Mouse (Mus musculus): ENCODE measurements around the gene Babam2. TPM values are rescaled to one million over a fixed set of nuclear protein-coding genes. Genes with fewer than 3 reads are reported as not detected.

Babam2 gene
- polyA plus RNA-seq, 1 experiment from 2014 or later, result 32.2 TPM

GRCm38 (mm10) chr5:31758310-31759091 is 61.0 kb downstream of the Babam2 start:
- Histone ChIP-seq H3K9me3 (no peaks in the 10 kb centered on the region), H3K27me3 (no peaks in the 10 kb centered on the region), H3K4me3 (no peak overlapping the region), H3K4me1 (no peaks in the 10 kb centered on the region), H3K36me3 (no peaks in the 10 kb centered on the region), H3K9ac (no peak overlapping the region), H3K4me2 (replicated peaks) (no peak overlapping the region), H3K27ac (no peak overlapping the region)
- no peak for ATAC-seq (ENCODE audit: insufficient number of reproducible peaks, insufficient read depth, low FRiP score, low TSS enrichment)
- 81% methylated on average over 9 of the region's 9 CpGs for WGBS

- no peak for ATAC-seq (ENCODE audit: insufficient number of reproducible peaks, insufficient read depth, low FRiP score, low TSS enrichment)
- H3K4me1 ChIP-seq, result no peaks in the 10 kb centered on the region
- no peak overlapping the region for H3K4me2 ChIP-seq (replicated peaks)
- no peaks in the 10 kb centered on the region for H3K36me3 ChIP-seq
- H3K27me3 ChIP-seq, result no peaks in the 10 kb centered on the region
- WGBS, result 86% methylated on average over 4 of the region's 4 CpGs
- no peak overlapping the region for H3K4me3 ChIP-seq
- H3K27ac ChIP-seq, result no peak overlapping the region
- H3K9ac ChIP-seq, result no peak overlapping the region
- H3K9me3 ChIP-seq, result no peaks in the 10 kb centered on the region
Measured at GRCm38 (mm10) chr5:31761836-31762235, 64.4 kb downstream of the Babam2 start.

GRCm38 (mm10) chr5:31762773-31763172 is 65.3 kb downstream of the Babam2 start:
- no peaks in the 10 kb centered on the region for H3K9me3 ChIP-seq
- H3K27ac ChIP-seq, result no peak overlapping the region
- H3K36me3 ChIP-seq, result no peaks in the 10 kb centered on the region
- 96% methylated on average over 1 of the region's 1 CpGs for WGBS
- no peaks in the 10 kb centered on the region for H3K4me1 ChIP-seq
- no peak overlapping the region for H3K4me2 ChIP-seq (replicated peaks)
- no peaks in the 10 kb centered on the region for H3K27me3 ChIP-seq
- no peak for ATAC-seq (ENCODE audit: insufficient number of reproducible peaks, insufficient read depth, low FRiP score, low TSS enrichment)
- no peak overlapping the region for H3K9ac ChIP-seq
- H3K4me3 ChIP-seq, result no peak overlapping the region

GRCm38 (mm10) chr5:31765824-31766223 is 68.3 kb downstream of the Babam2 start:
- Histone ChIP-seq H3K4me1 (no peaks in the 10 kb centered on the region), H3K36me3 (no peaks in the 10 kb centered on the region), H3K9ac (no peak overlapping the region), H3K4me3 (no peak overlapping the region), H3K4me2 (replicated peaks) (no peak overlapping the region), H3K27ac (no peak overlapping the region), H3K9me3 (no peaks in the 10 kb centered on the region), H3K27me3 (no peaks in the 10 kb centered on the region)
- 82% methylated on average over 2 of the region's 2 CpGs for WGBS
- ATAC-seq (ENCODE audit: insufficient number of reproducible peaks, insufficient read depth, low FRiP score, low TSS enrichment), result no peak

DNA sequence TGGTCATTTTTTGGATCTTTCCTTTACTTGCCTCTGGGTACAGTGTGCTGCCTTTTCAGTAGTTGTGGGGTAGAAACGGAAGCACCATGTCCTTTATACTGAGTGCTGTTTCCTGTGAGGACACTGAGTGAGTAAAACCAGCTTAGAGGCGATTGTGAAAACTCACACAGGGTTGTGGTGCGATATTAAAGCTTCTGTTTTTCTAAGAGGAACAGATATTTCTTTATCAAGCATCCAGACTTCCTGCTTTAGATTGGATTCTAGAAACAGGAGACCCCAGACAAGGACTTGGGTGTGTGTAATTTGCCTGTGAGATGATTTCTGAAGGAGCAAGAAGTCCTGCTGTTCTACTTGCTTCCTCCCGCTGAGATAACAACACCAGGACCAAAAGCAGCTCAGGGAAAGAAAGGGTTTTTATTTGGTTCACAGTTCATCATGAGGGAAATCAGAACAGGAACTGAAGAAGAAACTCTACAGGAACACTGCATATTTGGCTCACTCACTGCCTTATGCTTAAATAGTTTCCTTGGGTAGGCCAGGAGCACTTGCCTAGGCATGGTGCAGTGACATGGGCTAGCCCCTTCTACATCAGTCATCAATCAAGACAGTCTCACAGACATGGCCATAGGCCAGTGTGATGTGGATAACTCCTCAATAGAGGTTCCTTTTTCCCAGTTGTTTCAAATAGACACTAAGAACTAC is 69.5 kb downstream of the Babam2 start:
- Histone ChIP-seq H3K27ac (no peak overlapping the region), H3K4me1 (no peaks in the 10 kb centered on the region), H3K4me3 (no peak overlapping the region), H3K9ac (no peak overlapping the region), H3K27me3 (no peaks in the 10 kb centered on the region), H3K4me2 (replicated peaks) (no peak overlapping the region), H3K9me3 (no peaks in the 10 kb centered on the region), H3K36me3 (no peaks in the 10 kb centered on the region)
- ATAC-seq (ENCODE audit: insufficient number of reproducible peaks, insufficient read depth, low FRiP score, low TSS enrichment), result no peak
- 50% methylated on average over 4 of the region's 4 CpGs for WGBS

GRCm38 (mm10) chr5:31771486-31771885 is 74.0 kb downstream of the Babam2 start:
- Histone ChIP-seq H3K4me1 (no peaks in the 10 kb centered on the region), H3K36me3 (no peaks in the 10 kb centered on the region), H3K9ac (no peak overlapping the region), H3K27ac (no peak overlapping the region), H3K4me3 (no peak overlapping the region), H3K9me3 (no peaks in the 10 kb centered on the region), H3K27me3 (no peaks in the 10 kb centered on the region), H3K4me2 (replicated peaks) (no peak overlapping the region)
- no peak for ATAC-seq (ENCODE audit: insufficient number of reproducible peaks, insufficient read depth, low FRiP score, low TSS enrichment)
- WGBS, result 92% methylated on average over 5 of the region's 5 CpGs

- Histone ChIP-seq H3K9me3 (no peaks in the 10 kb centered on the region), H3K9ac (no peak overlapping the region), H3K4me3 (no peak overlapping the region), H3K4me1 (no peaks in the 10 kb centered on the region), H3K27ac (no peak overlapping the region), H3K36me3 (no peaks in the 10 kb centered on the region), H3K27me3 (no peaks in the 10 kb centered on the region), H3K4me2 (replicated peaks) (no peak overlapping the region)
- no peak for ATAC-seq (ENCODE audit: insufficient number of reproducible peaks, insufficient read depth, low FRiP score, low TSS enrichment)
- 94% methylated on average over 4 of the region's 4 CpGs for WGBS
Measured at GRCm38 (mm10) chr5:31771921-31772320, 74.4 kb downstream of the Babam2 start.

DNA sequence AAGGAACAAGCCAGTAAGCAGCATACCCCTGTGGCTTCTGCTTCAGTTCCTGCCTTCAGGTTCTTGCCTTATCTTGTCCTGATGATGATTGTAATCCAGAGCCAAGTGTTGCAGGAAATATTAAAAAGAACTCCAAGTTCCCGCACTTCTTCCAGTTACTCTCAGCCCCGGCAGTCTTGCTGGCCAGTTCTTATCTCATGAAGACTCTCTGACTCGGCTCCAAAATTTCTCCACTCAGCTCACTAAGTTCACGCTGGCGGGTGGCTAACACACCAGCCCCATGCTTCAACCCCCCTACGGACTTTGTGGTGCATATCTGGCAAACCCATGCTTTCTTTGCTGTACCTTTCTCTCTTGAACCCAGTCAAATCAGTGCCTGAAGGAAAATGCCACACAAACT is 77.5 kb downstream of the Babam2 start:
- H3K27me3 ChIP-seq, result no peaks in the 10 kb centered on the region
- no peaks in the 10 kb centered on the region for H3K4me1 ChIP-seq
- H3K36me3 ChIP-seq, result no peaks in the 10 kb centered on the region
- no peaks in the 10 kb centered on the region for H3K9me3 ChIP-seq
- no peak overlapping the region for H3K27ac ChIP-seq
- no peak overlapping the region for H3K4me3 ChIP-seq
- H3K4me2 ChIP-seq (replicated peaks), result no peak overlapping the region
- no peak overlapping the region for H3K9ac ChIP-seq
- WGBS, result 94% methylated on average over 6 of the region's 6 CpGs
- no peak for ATAC-seq (ENCODE audit: insufficient number of reproducible peaks, insufficient read depth, low FRiP score, low TSS enrichment)

DNA sequence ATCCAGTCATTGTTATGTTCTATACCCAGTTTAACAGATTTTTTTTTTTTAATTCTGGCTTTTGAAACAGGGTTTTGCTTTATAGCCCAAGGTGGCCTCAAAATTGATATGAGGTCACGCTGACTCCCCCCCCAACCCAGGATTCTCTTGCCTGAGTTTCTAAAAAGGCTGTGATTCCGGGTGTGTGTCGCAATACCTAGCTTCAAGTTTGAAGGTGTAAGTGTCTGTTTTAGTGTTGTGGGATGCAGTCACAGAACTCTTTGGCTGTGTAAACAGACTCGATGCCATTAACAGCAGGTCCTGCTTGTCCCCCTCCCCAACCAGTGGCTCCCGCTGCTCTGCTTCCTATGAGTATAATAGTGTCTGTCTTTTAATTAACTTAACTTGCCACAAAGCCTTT is 84.1 kb downstream of the Babam2 start:
- ATAC-seq (ENCODE audit: insufficient number of reproducible peaks, insufficient read depth, low FRiP score, low TSS enrichment), result no peak
- no peaks in the 10 kb centered on the region for H3K27me3 ChIP-seq
- no peak overlapping the region for H3K4me2 ChIP-seq (replicated peaks)
- no peak overlapping the region for H3K27ac ChIP-seq
- no peaks in the 10 kb centered on the region for H3K36me3 ChIP-seq
- no peak overlapping the region for H3K4me3 ChIP-seq
- 84% methylated on average over 5 of the region's 5 CpGs for WGBS
- no peak overlapping the region for H3K9ac ChIP-seq
- H3K4me1 ChIP-seq, result peaks cover 5% of the 10 kb centered on the region
- H3K9me3 ChIP-seq, result no peaks in the 10 kb centered on the region

DNA sequence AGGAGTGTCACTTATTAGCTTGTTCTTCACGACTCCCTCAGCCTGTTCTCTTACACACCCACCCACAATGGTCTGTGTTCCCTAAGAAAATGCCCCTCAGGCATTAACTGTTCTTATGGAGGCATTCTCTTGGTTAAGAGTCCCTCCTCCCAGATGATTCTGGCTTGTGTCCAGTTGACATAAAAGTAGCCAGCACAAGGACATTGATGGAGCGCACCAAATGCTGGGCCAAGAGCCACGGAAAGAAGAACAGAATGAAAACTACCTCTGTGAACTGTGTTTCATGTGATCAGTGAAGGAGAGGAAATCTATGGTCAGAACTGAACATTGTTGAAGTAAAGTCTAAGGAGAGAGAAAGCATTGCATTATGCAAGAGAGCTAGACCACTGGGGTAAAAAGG is 89.7 kb downstream of the Babam2 start:
- peaks cover 5% of the 10 kb centered on the region for H3K4me1 ChIP-seq
- no peaks in the 10 kb centered on the region for H3K9me3 ChIP-seq
- no peak overlapping the region for H3K4me2 ChIP-seq (replicated peaks)
- no peak for ATAC-seq (ENCODE audit: insufficient number of reproducible peaks, insufficient read depth, low FRiP score, low TSS enrichment)
- no peaks in the 10 kb centered on the region for H3K27me3 ChIP-seq
- 80% methylated on average over 3 of the region's 3 CpGs for WGBS
- H3K4me3 ChIP-seq, result no peak overlapping the region
- H3K27ac ChIP-seq, result no peak overlapping the region
- H3K36me3 ChIP-seq, result no peaks in the 10 kb centered on the region
- H3K9ac ChIP-seq, result no peak overlapping the region

DNA sequence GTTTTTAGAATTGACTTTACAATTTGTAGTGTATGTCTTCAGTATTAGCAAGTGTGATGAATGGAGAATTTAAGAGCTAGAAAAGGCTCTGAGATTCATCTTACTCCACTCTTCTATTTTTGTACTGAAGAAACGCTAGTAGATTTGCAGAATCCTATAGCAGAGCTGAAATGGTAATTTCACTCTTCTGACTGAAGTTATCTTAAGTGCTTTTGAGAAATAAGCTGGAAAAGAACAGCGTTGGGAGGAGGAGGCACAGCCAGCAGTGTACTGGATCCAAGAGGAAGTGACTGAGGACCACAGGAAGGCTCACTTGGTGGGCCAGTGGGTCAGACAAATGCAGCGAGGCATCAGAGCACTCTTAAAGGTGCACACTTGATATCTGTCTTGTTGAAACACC is 90.1 kb downstream of the Babam2 start:
- no peak for ATAC-seq (ENCODE audit: insufficient number of reproducible peaks, insufficient read depth, low FRiP score, low TSS enrichment)
- WGBS, result 88% methylated on average over 3 of the region's 3 CpGs
- H3K4me2 ChIP-seq (replicated peaks), result no peak overlapping the region
- no peaks in the 10 kb centered on the region for H3K36me3 ChIP-seq
- no peak overlapping the region for H3K4me3 ChIP-seq
- peaks cover 5% of the 10 kb centered on the region for H3K4me1 ChIP-seq
- H3K9ac ChIP-seq, result no peak overlapping the region
- H3K27me3 ChIP-seq, result no peaks in the 10 kb centered on the region
- H3K27ac ChIP-seq, result no peak overlapping the region
- H3K9me3 ChIP-seq, result no peaks in the 10 kb centered on the region

- Histone ChIP-seq H3K4me2 (replicated peaks) (no peak overlapping the region), H3K36me3 (no peaks in the 10 kb centered on the region), H3K4me3 (no peak overlapping the region), H3K9me3 (no peaks in the 10 kb centered on the region), H3K4me1 (no peaks in the 10 kb centered on the region; the same call in 1 of the 2 replicates), H3K27me3 (no peaks in the 10 kb centered on the region), H3K27ac (no peak overlapping the region), H3K9ac (no peak overlapping the region)
- 94% methylated on average over 6 of the region's 6 CpGs for WGBS
- ATAC-seq (ENCODE audit: insufficient number of reproducible peaks, insufficient read depth, low FRiP score, low TSS enrichment), result no peak
Measured at GRCm38 (mm10) chr5:31792338-31792737, 94.9 kb downstream of the Babam2 start.

Measured in embryonic facial prominence, embryonic 12.5 days (tissue).